Mouse (Mus musculus) spleen, adult 12 weeks (tissue): ENCODE measurements around the gene Ehbp1l1.

ENCODE experiments used
- DNase-seq: peaks from one replicate; pipeline ENCODE4 v3.0.0; 2022; ENCODE audit warnings: low spot score

The Ehbp1l1 gene

GRCm38 (mm10) chr19:5734325-5734724, 8.2 kb upstream of the Ehbp1l1 start:
- no peak for DNase-seq

- peak; percentile 76 for DNase-seq
Measured at GRCm38 (mm10) chr19:5731264-5731978, 5.3 kb upstream of the Ehbp1l1 start.

GRCm38 (mm10) chr19:5730314-5731186, 4.4 kb upstream of the Ehbp1l1 start:
- no peak for DNase-seq

GRCm38 (mm10) chr19:5729444-5729815, 3.3 kb upstream of the Ehbp1l1 start, which contains the start of gene Fam89b:
Gene Fam89b (minus strand): TSS chr19:5729653.
- DNase-seq: peak; percentile 83

GRCm38 (mm10) chr19:5728631-5729443, 2.7 kb upstream of the Ehbp1l1 start:
- no peak for DNase-seq

GRCm38 (mm10) chr19:5727701-5728100, 1.6 kb upstream of the Ehbp1l1 start:
- peak; percentile 89 for DNase-seq

GRCm38 (mm10) chr19:5726961-5727578, 953 bp upstream of the Ehbp1l1 start:
- DNase-seq: peak; percentile 63

- DNase-seq: peak; percentile 50
Measured at GRCm38 (mm10) chr19:5725029-5725707, 949 bp downstream of the Ehbp1l1 start.

GRCm38 (mm10) chr19:5724549-5724941, 1.6 kb downstream of the Ehbp1l1 start:
- DNase-seq: peak; percentile 75

- no peak for DNase-seq
Measured at GRCm38 (mm10) chr19:5723934-5724548, 2.1 kb downstream of the Ehbp1l1 start.

- peak; percentile 53 for DNase-seq
Measured at GRCm38 (mm10) chr19:5722848-5723425, 3.2 kb downstream of the Ehbp1l1 start.

- no peak for DNase-seq
Measured at GRCm38 (mm10) chr19:5721233-5721632, 4.9 kb downstream of the Ehbp1l1 start.

- no peak for DNase-seq
Measured at GRCm38 (mm10) chr19:5716955-5717354, 9.2 kb downstream of the Ehbp1l1 start.

GRCm38 (mm10) chr19:5715793-5716688, 10.1 kb downstream of the Ehbp1l1 start:
- DNase-seq: peak; percentile 73

GRCm38 (mm10) chr19:5713730-5714129, 12.4 kb downstream of the Ehbp1l1 start:
- no peak for DNase-seq

- no peak for DNase-seq
Measured at GRCm38 (mm10) chr19:5713255-5713654, 12.9 kb downstream of the Ehbp1l1 start.

GRCm38 (mm10) chr19:5711907-5712460, 14.1 kb downstream of the Ehbp1l1 start:
- DNase-seq: no peak

- DNase-seq: peak; percentile 18
Measured at GRCm38 (mm10) chr19:5711218-5711617, 14.9 kb downstream of the Ehbp1l1 start.

- no peak for DNase-seq
Measured at GRCm38 (mm10) chr19:5710581-5710980, 15.5 kb downstream of the Ehbp1l1 start.
